Mouse (Mus musculus) brown adipose tissue, adult 24 weeks (tissue): Measurements from ENCODE around the gene Eif3l. TPM values are rescaled to one million over a fixed set of nuclear protein-coding genes. Genes with fewer than 3 reads are reported as not detected.

ENCODE experiments used
- H3K27ac ChIP-seq: fragments of 200-500 bp; replicated peaks from 2 replicates; pipeline ENCODE4 v1.5.1; 2012; ENCODE audit warnings: low read depth, mild to moderate bottlenecking, low read length
- H3K4me1 ChIP-seq: fragments of 200-500 bp; 2 replicates; pipeline ENCODE4 v1.6.1; 2012; ENCODE audit warnings: low read length, mixed read lengths; ENCODE audit not compliant: control insufficient read depth, insufficient read depth, insufficient read length
- H3K4me3 ChIP-seq: fragments of 200-500 bp; 2 replicates; pipeline ENCODE4 v1.5.1; 2012; ENCODE audit warnings: low read depth, mild to moderate bottlenecking, low read length, moderate library complexity; ENCODE audit not compliant: insufficient read depth
- polyA plus RNA-seq: library from polyadenylated mRNA; stranded (reverse); fragments of >200 nt; gene quantifications from 2 replicates; pipeline ENCODE4 v1.2.4, GENCODE M21; 2012; ENCODE audit not compliant: missing spikeins, insufficient read depth, insufficient read length

Gene Eif3l
- polyA plus RNA-seq, 1 experiment: 198 TPM

DNA sequence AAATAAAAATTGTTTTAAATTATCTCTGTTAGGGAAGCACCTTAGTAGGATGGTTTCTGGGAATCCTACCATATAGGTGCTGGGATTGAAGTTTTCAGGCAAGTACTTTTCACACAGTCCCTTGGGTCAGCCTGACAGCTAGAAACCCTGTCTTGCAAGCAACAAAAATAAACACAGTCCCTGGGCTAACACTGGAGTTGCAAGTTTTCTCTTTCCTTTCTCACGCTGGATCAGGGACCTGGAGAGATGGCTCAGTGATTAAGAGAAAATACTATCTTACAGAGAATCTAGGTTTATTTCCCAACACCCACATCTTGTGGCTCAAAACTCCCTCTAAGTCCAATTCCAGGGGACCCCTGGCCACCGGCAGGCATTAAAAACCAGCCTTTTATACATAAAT lies 22.2 kb downstream of the Eif3l start:
- H3K4me1 ChIP-seq: peaks cover 14% of the 10 kb centered on the region
- H3K27ac ChIP-seq: peak overlapping the region; percentile 88

DNA sequence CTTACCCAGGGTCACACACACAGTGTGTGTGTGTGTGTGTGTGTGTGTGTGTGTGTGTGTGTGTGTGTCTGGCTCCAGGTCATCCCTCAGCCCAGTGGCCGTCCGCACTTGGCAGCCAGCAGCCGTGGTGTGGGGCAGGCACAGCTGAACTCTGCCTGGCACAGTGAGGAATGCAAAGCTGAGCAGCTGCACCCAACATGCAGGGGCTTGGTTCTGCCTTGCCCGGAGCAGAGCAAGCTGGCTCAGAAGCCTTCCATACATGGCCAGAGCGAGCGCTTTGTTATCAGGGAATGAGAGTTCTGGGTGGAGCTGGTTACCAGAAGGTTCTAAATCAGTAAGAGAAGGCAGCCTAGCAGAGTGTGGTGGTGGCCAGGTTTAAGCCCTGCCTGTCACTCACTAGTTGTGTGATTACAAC lies 22.6 kb downstream of the Eif3l start:
- H3K4me3 ChIP-seq: no peak overlapping the region
- peak overlapping the region; percentile 88 for H3K27ac ChIP-seq
- H3K4me1 ChIP-seq: peaks cover 14% of the 10 kb centered on the region

More for the DNA sequence above, 22.2 kb downstream of the Eif3l start:
- H3K4me3 ChIP-seq: no peak overlapping the region

DNA sequence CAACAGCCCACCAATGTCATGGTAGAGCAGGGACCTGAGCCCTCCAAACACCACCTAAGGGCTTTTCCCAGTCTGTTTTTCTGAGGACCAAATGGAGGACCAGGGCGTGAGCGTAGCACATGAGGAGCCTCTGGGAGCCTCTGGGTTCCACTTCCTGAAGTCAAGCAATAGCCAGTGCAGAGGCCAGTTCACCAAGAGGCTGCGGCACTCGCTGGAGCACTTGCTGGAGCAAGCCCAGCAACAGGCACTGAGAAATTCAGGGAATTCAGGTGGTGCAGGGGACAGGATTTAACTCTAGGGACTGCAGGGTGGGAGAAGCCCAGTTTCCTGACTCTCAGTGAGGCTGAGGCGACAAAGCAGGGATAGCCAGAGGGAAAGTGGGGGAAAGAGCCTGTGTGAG lies 23.2 kb downstream of the Eif3l start:
- no peak overlapping the region for H3K4me3 ChIP-seq
- H3K4me1 ChIP-seq: peaks cover 14% of the 10 kb centered on the region
- H3K27ac ChIP-seq: peak overlapping the region; percentile 88

DNA sequence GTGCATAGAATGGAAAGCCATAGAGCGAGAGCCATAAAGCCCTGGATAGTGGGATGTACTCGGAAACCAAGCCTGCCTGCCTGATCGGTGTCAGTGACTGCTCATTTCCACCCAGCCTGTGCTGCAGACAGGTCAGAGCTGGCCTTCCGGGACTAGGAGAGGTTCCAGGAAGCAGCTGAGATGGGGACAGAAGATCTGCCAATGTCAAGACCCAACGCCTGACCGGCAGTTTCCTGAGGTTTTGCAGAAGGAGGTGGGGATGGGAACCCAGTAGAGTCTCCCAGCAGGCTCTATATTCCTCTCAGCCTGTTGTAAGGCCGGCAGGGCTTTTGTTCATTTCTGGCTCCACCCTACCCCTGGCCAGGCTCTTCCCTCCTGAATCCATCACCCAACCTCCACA lies 23.9 kb downstream of the Eif3l start:
- Histone ChIP-seq H3K4me3 (no peak overlapping the region), H3K4me1 (peaks cover 14% of the 10 kb centered on the region), H3K27ac (peak overlapping the region; percentile 88)

DNA sequence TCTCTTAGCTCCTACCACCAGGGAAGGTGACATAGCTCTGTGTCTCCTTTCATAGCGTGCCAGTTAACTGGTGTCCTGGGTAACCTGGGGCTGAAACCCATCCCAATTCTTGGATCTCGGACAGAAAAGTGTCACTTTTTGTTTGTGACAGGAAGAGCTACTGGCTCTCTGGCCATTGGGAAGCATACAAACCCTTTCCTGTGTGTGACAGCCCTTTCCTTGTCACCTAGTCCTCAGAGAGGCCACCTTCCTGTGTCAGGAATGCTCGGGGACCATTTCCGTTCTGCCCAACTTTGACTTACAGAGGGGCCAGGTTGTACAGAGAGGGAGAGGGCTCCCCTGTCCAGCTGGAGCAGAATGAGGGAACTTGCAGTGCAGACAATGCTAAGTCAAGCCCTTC lies 24.5 kb downstream of the Eif3l start:
- peak overlapping the region; percentile 88 for H3K27ac ChIP-seq
- H3K4me3 ChIP-seq: 0 out of 2 replicates have a peak overlapping the region, but pooled peaks have one; percentile 4
- H3K4me1 ChIP-seq: peaks cover 14% of the 10 kb centered on the region

DNA sequence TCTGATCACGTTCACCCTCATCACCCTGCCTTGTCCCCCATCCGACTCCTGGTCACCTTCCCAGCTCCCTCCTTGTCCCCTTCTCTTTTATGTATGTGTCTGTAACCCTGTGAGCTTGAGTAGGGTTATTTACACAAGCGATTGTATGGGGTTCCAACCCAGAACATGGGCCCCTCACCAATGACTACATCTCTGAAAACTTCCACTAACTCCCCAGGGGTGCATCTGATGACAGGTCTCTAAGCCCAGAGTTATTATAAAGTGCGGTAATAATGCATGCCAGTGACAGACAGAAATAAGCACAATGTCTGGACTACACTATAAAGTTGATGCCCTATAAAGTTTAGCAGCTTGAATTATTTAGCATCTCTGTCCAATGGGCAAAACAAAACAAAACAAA lies 25.4 kb downstream of the Eif3l start:
- Histone ChIP-seq H3K4me3 (no peak overlapping the region), H3K27ac (no peak overlapping the region), H3K4me1 (peaks cover 14% of the 10 kb centered on the region)

DNA sequence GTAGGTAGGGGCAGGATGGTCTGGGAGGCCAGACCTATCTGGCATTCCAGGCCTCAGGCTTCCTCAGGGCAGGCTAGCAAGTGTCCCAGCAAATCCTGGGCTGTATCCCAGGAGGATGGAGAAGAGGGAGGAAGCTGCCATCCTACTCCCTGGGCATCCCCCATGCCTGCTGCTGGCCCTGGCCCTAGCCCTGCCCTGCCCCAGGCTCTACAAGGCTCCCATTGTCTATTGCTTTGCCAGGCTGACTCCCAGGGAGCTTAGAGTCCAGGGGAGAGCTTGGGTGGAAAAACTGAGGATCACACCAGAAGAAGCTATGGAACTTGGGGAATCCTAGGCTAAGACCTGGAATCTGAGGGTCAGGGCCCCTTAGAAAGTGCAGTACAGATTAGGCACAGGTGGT lies 26.6 kb downstream of the Eif3l start:
- no peak overlapping the region for H3K4me3 ChIP-seq
- H3K4me1 ChIP-seq: peaks cover 14% of the 10 kb centered on the region
- H3K27ac ChIP-seq: no peak overlapping the region

DNA sequence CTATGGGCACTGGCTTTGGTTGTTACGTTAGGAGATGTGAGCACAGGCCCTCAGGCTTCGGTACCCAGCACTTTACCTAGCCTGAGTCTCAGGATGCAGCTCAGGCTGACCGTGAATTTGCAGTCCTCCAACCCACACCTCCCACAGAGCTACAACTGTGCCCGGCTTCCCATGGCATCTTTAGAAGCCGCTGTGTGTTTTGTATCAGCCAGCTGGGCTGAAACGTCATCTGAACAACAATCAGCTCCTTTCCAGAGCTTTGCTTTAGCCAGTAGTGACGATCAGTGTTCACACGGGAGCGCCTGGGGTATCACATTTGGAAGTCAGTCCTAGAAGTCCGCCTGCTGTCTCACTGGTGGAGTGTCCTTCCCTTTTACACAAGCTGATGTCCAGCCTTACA lies 28.3 kb downstream of the Eif3l start:
- peaks cover 5% of the 10 kb centered on the region; the same call in 1 of the 2 replicates for H3K4me1 ChIP-seq
- no peak overlapping the region for H3K4me3 ChIP-seq
- H3K27ac ChIP-seq: no peak overlapping the region

DNA sequence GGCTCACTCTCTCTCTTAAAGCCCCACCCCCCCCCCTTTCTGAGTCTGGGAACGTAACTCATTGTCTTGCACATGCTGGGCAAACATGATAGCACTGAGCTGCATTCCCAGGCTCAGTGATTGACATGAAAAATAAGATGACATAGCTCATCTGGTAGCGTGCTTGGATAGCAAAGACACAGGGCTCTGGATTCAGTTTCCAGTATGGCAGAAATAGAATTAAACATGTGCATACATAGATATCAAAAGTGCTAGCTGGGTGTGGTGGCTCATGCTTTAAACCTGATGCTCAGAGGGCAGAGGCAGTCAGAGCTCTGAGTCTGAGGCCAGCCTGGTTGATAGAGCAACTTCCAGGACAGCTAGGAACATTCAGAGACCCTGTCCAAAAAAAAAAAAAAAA lies 30.8 kb downstream of the Eif3l start:
- no peak overlapping the region for H3K4me3 ChIP-seq
- H3K4me1 ChIP-seq: peaks cover 4% of the 10 kb centered on the region; the same call in 1 of the 2 replicates
- no peak overlapping the region for H3K27ac ChIP-seq

DNA sequence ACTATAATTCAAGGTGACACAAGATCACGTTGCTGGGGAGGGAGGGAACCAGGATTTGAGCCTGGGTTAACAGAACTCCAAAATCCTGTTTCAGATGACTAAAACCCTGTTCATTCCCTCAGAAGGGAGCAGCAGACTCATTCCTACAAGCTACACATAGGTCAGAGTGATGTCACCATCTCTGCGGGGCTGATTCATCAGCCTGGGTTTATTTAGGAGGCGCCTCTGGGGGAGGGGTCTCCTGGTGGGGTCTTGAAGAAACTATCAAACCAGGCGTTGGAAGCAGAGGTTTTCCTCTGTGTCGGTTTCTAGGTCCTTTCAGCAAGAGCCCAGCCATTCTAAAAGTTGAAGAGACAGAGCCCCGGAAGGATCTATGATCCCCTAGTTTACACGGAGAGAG lies 33.0 kb downstream of the Eif3l start:
- Histone ChIP-seq H3K4me1 (peaks cover 8% of the 10 kb centered on the region; the same call in 1 of the 2 replicates), H3K4me3 (peak overlapping the region; percentile 76), H3K27ac (peak overlapping the region; percentile 32)

DNA sequence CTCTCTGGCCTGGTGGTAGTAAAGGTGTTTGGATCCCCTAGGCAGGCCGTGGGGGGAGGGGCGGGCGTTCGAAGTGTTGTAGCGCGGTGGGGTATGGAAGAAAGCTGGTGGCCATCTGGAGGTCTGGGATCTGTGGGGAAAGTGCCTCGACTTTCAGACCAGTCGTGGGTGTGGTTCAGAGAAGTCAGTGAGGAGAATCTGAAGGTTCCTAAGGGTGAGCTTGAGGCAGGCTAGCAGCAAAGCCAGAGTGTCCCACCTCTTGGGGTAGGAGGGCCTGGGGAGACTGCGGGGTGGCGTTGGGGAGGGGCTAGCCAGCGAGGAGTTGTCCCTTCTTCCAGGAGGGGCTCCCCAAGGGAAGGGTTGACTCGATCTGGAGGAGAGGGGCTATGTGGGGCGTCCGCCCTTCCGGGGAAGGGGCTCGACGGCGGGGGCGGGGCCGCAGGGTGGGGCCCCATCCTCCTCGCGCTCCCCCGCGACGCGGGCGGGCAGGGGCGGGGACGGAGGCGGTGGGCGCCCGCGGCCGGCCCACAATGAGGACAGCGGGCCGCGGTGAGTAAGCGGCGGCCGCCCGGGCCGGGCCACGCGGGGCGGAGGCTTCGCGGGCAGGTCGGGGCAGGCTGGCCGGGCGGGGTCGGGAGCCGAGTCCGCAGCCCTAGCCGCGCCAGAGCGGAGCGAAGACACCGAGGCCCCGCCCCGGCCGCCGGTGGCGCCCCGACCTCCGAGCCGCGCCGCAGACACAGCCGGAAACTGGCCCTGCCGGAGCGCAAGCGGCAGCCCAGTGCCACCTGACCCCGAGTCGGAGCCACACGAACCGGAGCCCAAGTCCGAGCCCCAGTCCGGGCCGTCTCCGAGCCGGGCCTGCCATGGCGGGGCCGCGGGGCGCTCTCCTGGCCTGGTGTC lies 33.7 kb downstream of the Eif3l start, which contains the start of gene Micall1:
Micall1 (plus strand) TSS at position 478 of the 900 bp plus-strand sequence.
- Histone ChIP-seq H3K27ac (peak within 1 kb of the TSS; percentile 92), H3K4me3 (peak within 1 kb of the TSS; percentile 76), H3K4me1 (peaks cover 8% of the 10 kb centered on the region; the same call in 1 of the 2 replicates)

DNA sequence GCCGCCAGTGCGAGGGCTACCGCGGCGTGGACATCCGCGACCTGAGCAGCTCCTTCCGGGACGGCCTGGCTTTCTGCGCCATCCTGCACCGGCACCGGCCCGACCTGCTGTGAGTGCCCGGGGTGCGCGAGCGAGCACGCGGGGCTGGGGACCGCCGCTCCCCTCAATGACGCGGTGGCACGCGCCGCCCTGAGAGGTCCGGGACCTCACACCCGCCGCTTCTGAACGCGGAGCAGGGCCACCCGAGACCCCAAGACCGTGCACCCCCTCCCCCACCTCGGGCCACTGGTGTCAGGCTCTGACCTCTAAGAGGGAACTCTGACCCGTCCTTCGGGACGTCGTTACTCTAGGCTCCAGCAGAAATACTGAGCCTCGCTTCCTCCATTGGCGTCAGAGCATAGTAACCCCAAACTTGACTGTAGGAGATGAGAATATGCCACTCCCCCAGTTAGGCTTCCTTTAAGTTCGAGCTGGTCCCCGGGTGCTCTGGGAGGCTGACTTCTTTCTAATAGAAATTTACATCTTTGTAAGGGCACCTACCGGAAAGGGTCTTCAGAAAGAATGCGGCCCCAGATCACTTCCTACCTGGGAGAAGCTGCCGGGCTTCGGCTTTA lies 34.4 kb downstream of the Eif3l start:
- Histone ChIP-seq H3K4me1 (peaks cover 8% of the 10 kb centered on the region; the same call in 1 of the 2 replicates), H3K27ac (peak overlapping the region; percentile 92), H3K4me3 (peak overlapping the region; percentile 76)

DNA sequence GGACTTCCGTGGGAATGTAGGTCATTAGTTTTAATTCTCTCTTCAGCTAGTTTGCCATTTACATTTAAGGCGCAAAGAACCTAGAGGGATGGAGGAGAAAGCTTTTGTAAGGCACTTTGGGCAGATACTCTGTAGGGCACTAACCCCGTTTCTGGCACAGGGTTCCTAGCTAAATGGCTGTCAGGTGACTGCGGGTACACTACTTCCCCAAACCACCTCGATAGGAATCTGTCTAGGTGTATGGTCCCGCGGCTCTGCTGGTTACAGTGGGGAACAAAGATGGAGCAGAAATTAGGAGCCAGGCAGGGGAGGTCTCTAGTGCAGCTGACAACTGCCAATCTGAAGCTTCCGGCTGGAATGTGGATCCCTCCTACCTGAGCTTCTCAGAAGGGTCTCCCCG lies 35.1 kb downstream of the Eif3l start:
- Histone ChIP-seq H3K27ac (peak overlapping the region; percentile 92), H3K4me3 (peak overlapping the region; percentile 76), H3K4me1 (peaks cover 8% of the 10 kb centered on the region; the same call in 1 of the 2 replicates)

DNA sequence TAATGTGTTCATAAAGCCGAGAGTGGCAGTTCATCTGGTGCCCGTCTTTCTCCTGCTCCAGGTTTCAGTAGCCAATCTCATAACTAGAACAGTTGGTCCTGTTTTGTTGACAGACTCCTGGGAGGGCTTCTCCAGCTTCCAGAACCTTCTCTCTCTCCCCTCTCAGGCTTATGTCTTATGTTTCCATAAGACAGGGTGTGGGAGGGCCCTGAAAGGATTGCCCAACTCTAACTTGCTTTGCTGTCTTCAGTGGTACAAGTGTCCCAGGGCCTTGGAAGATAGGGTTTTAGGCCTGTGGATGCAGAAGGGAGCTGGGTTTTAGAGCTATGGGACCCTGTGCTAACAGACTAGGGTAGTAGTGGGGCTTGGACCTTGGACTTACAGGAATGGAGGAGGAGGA lies 35.5 kb downstream of the Eif3l start:
- H3K4me3 ChIP-seq: peak overlapping the region; percentile 76
- peaks cover 8% of the 10 kb centered on the region; the same call in 1 of the 2 replicates for H3K4me1 ChIP-seq
- peak overlapping the region; percentile 92; the same call in 1 of the 2 replicates for H3K27ac ChIP-seq

DNA sequence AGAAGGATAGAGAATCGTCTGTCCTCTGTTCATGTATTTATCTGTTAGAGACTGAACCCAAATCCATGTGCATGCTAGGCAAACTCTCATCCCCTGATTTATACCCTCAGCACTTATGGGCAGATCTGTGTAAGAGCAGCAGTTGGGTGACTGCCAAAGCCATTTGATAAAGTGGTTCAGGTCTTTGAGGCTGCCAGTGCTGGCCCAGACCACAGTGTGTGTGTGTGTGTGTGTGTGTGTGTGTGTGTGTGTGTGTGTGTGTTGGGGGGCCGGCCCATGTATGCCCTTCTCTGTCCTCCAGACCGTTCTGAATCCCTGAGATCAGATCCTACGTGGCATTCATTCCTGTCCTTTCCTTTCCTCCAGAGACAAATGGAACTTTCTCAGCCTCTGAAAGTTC lies 36.8 kb downstream of the Eif3l start:
- Histone ChIP-seq H3K27ac (peak overlapping the region; percentile 27; the same call in 1 of the 2 replicates), H3K4me1 (peaks cover 8% of the 10 kb centered on the region; the same call in 1 of the 2 replicates), H3K4me3 (no peak overlapping the region)
